In genomic region chr11:7214342-7214660, GRCm38 (mm10) we compare ENCODE assay signal across 8 mouse cellular contexts. TPM values are rescaled to one million over a fixed set of nuclear protein-coding genes. Genes with fewer than 3 reads are reported as not detected.
DNase-seq lines count a peak whose midpoint lies in the region; ATAC-seq and TF ChIP-seq lines count a peak whose summit lies in the region.

No protein-coding gene starts in this region.

- H3K9ac ChIP-seq in neural tube, embryonic 11.5 days (ENCODE audit: low read length), result no peak overlapping the region
- no peak overlapping the region for H3K9ac ChIP-seq in limb, embryonic 15.5 days
- H3K9ac ChIP-seq in stomach, embryonic 16.5 days (ENCODE audit: low read length), result peak overlapping the region; percentile 73

- no peak for TF ChIP-seq CTCF in cerebellum, adult 2 months (IDR thresholded peaks at IDR 0.05; ENCODE audit: borderline replicate concordance, insufficient read depth, low read depth, low read length)

- H3K4me2 ChIP-seq in neural tube, embryonic 11.5 days (ENCODE audit: low read depth), result peak overlapping the region; percentile 86
- H3K4me2 ChIP-seq in limb, embryonic 15.5 days, result peak overlapping the region; percentile 94
- peak overlapping the region; percentile 94 for H3K4me2 ChIP-seq in stomach, embryonic 16.5 days (ENCODE audit: low read depth, low read length)

- H3K36me3 ChIP-seq in neural tube, embryonic 11.5 days (ENCODE audit: control insufficient read depth, insufficient read depth, low read length), result no peaks in the 10 kb centered on the region
- H3K36me3 ChIP-seq in limb, embryonic 15.5 days, result peaks cover 4% of the 10 kb centered on the region; the same call in 1 of the 2 replicates
- H3K36me3 ChIP-seq in stomach, embryonic 16.5 days (ENCODE audit: control insufficient read depth, insufficient read depth, low read length), result no peaks in the 10 kb centered on the region

- no peaks in the 10 kb centered on the region for H3K9me3 ChIP-seq in neural tube, embryonic 11.5 days (ENCODE audit: control insufficient read depth, low read length)
- no peaks in the 10 kb centered on the region for H3K9me3 ChIP-seq in limb, embryonic 15.5 days
- no peaks in the 10 kb centered on the region for H3K9me3 ChIP-seq in stomach, embryonic 16.5 days (replicated peaks; ENCODE audit: control insufficient read depth, low read length)

- no peaks in the 10 kb centered on the region for H3K4me1 ChIP-seq in cerebellum, adult 2 months (ENCODE audit: control insufficient read depth, insufficient read depth, low read length)
- H3K4me1 ChIP-seq in neural tube, embryonic 11.5 days (ENCODE audit: control insufficient read depth, insufficient read depth, low read length), result peaks cover 11% of the 10 kb centered on the region
- peaks cover 42% of the 10 kb centered on the region for H3K4me1 ChIP-seq in limb, embryonic 15.5 days
- peaks cover 16% of the 10 kb centered on the region; the same call in 1 of the 2 replicates for H3K4me1 ChIP-seq in stomach, embryonic 16.5 days (ENCODE audit: control insufficient read depth, insufficient read depth, low read length)

- no peaks in the 10 kb centered on the region for H3K27me3 ChIP-seq in cerebellum, adult 2 months (ENCODE audit: control insufficient read depth, insufficient read depth, low read length)
- H3K27me3 ChIP-seq in neural tube, embryonic 11.5 days (ENCODE audit: control insufficient read depth, insufficient read depth, low read length), result peaks cover 14% of the 10 kb centered on the region
- peaks cover 35% of the 10 kb centered on the region for H3K27me3 ChIP-seq in limb, embryonic 15.5 days
- H3K27me3 ChIP-seq in stomach, embryonic 16.5 days (ENCODE audit: control insufficient read depth, insufficient read depth, low read length), result peaks cover 18% of the 10 kb centered on the region

- no peak for ATAC-seq in neural tube, embryonic 11.5 days (ENCODE audit: insufficient read depth, low FRiP score, low TSS enrichment)
- ATAC-seq in limb, embryonic 15.5 days (ENCODE audit: insufficient number of reproducible peaks, low FRiP score, low TSS enrichment, low read depth), result no peak
- no peak for ATAC-seq in stomach, embryonic 16.5 days (ENCODE audit: insufficient read depth, low FRiP score)

- no peak for DNase-seq in cerebellum, adult 2 months
- DNase-seq in cerebellum, postnatal 10 days, result no peak
- no peak for DNase-seq in neural tube, embryonic 11.5 days (ENCODE audit: low spot score)
- DNase-seq in neural tube, embryonic 10.5 days (ENCODE audit: extremely low spot score, low spot score), result no peak
- no peak for DNase-seq in layer of hippocampus, postnatal 14 days (ENCODE audit: low spot score in 2 of 2)
- no peak for DNase-seq in cerebellum, adult 11 months

- WGBS in cerebellum, adult 2 months, result 1% methylated on average over 12 of the region's 12 CpGs
- WGBS in neural tube, embryonic 11.5 days, result under 1% methylated on average over 12 of the region's 12 CpGs
- WGBS in limb, embryonic 15.5 days, result 1% methylated on average over 12 of the region's 12 CpGs
- WGBS in stomach, embryonic 16.5 days, result under 1% methylated on average over 12 of the region's 12 CpGs

- TF ChIP-seq POLR2A in cerebellum, adult 2 months (IDR thresholded peaks at IDR 0.05; ENCODE audit: borderline replicate concordance, insufficient read depth, low read length), result no peak

- H3K4me3 ChIP-seq in cerebellum, adult 2 months (replicated peaks; ENCODE audit: insufficient read depth, low read depth, low read length), result peak overlapping the region; percentile 21
- peak overlapping the region; percentile 56 for H3K4me3 ChIP-seq in neural tube, embryonic 11.5 days (ENCODE audit: low read depth, low read length)
- H3K4me3 ChIP-seq in limb, embryonic 15.5 days, result peak overlapping the region; percentile 67
- peak overlapping the region; percentile 65 for H3K4me3 ChIP-seq in stomach, embryonic 16.5 days (replicated peaks; ENCODE audit: low read length)

- no peak overlapping the region for H3K27ac ChIP-seq in cerebellum, adult 2 months (ENCODE audit: insufficient read depth, low read length)
- H3K27ac ChIP-seq in neural tube, embryonic 11.5 days (ENCODE audit: low read depth, low read length), result no peak overlapping the region
- H3K27ac ChIP-seq in limb, embryonic 15.5 days, result 0 out of 2 replicates have a peak overlapping the region, but pooled peaks have one; percentile 84
- H3K27ac ChIP-seq in stomach, embryonic 16.5 days (ENCODE audit: low read length), result no peak overlapping the region

RNA-seq across cellular contexts. Expression of gene Igfbp3, which starts 0.6 kb away (rescaled TPM):
- polyA plus RNA-seq in cerebellum, adult 2 months (2012; rRNA removed), result 11.0 and 15.1 TPM in 2 replicates
- 36.4 and 37.4 TPM in 2 replicates for polyA plus RNA-seq in neural tube, embryonic 11.5 days (2014; fragmentation: Nextera tagmentation; extraction: Ambion mirVana)
- 137 and 148 TPM in 2 replicates for polyA plus RNA-seq in limb, embryonic 15.5 days (2015; fragmentation: Nextera tagmentation; extraction: Ambion mirVana)
- 41.4 and 50.8 TPM in 2 replicates for polyA plus RNA-seq in stomach, embryonic 16.5 days (2015; fragmentation: Nextera tagmentation; extraction: Ambion mirVana)
- total RNA-seq in layer of hippocampus, postnatal 14 days (2021), result 10 to 100 TPM; 33.3 to 36.6 TPM

RNA-seq across cellular contexts. Expression of gene Igfbp1, which starts 16.7 kb away (rescaled TPM):
- 1.1 and 1.3 TPM in 2 replicates for polyA plus RNA-seq in cerebellum, adult 2 months (2012; rRNA removed)
- polyA plus RNA-seq in neural tube, embryonic 11.5 days (2014; fragmentation: Nextera tagmentation; extraction: Ambion mirVana), result 0.26 and 0.34 TPM in 2 replicates
- polyA plus RNA-seq in limb, embryonic 15.5 days (2015; fragmentation: Nextera tagmentation; extraction: Ambion mirVana), result 0.71 and 0.81 TPM in 2 replicates
- polyA plus RNA-seq in stomach, embryonic 16.5 days (2015; fragmentation: Nextera tagmentation; extraction: Ambion mirVana), result 5.8 and 8.5 TPM in 2 replicates
- total RNA-seq in layer of hippocampus, postnatal 14 days (2021), result not detected

RNA-seq across cellular contexts. Expression of gene Gm11985, which starts 25.9 kb away (rescaled TPM):
- polyA plus RNA-seq in cerebellum, adult 2 months (2012; rRNA removed), result not detected in 2 replicates
- not detected in 2 replicates for polyA plus RNA-seq in neural tube, embryonic 11.5 days (2014; fragmentation: Nextera tagmentation; extraction: Ambion mirVana)
- polyA plus RNA-seq in limb, embryonic 15.5 days (2015; fragmentation: Nextera tagmentation; extraction: Ambion mirVana), result not detected in 2 replicates
- polyA plus RNA-seq in stomach, embryonic 16.5 days (2015; fragmentation: Nextera tagmentation; extraction: Ambion mirVana), result not detected in 2 replicates
- total RNA-seq in layer of hippocampus, postnatal 14 days (2021), result not detected
